Mouse (Mus musculus) heart, embryonic 11.5 days (tissue): ENCODE data around the gene Mapkapk2. TPM values are rescaled to one million over a fixed set of nuclear protein-coding genes. Genes with fewer than 3 reads are reported as not detected.

Experiments used
- ATAC-seq: fragments of 200-750 bp; cut with Nextera tagmentation; replicated peaks from 2 replicates; pipeline ENCODE4 v1.8.0; 2017; ENCODE audit warnings: moderate library complexity; ENCODE audit not compliant: insufficient number of reproducible peaks, low FRiP score, low TSS enrichment
- H3K27ac ChIP-seq: fragments of 300-500 bp; sonication (generic); 2 replicates; pipeline ENCODE4 v1.5.1; 2014; ENCODE audit warnings: mild to moderate bottlenecking, low read depth, low read length
- H3K27me3 ChIP-seq: fragments of 300-500 bp; sonication (generic); 2 replicates; pipeline ENCODE4 v1.6.1; 2014; ENCODE audit warnings: mild to moderate bottlenecking, low read length, mixed read lengths; ENCODE audit not compliant: control insufficient read depth, insufficient read depth
- H3K36me3 ChIP-seq: fragments of 300-500 bp; sonication (generic); 2 replicates; pipeline ENCODE4 v1.6.1; 2014; ENCODE audit warnings: mild to moderate bottlenecking, low read length, moderate library complexity, mixed read lengths; ENCODE audit not compliant: control insufficient read depth, insufficient read depth
- H3K4me1 ChIP-seq: fragments of 300-500 bp; sonication (generic); 2 replicates; pipeline ENCODE4 v1.6.1; 2014; ENCODE audit warnings: low read length; ENCODE audit not compliant: control insufficient read depth, insufficient read depth
- H3K4me2 ChIP-seq: fragments of 300-500 bp; sonication (generic); 2 replicates; pipeline ENCODE4 v1.6.1; 2014; ENCODE audit warnings: mild to moderate bottlenecking, moderate library complexity
- H3K4me3 ChIP-seq: fragments of 300-500 bp; sonication (generic); 2 replicates; pipeline ENCODE4 v1.5.1; 2014; ENCODE audit warnings: low read depth, low read length
- H3K9ac ChIP-seq: fragments of 300-500 bp; sonication (generic); 2 replicates; pipeline ENCODE4 v1.6.1; 2014; ENCODE audit warnings: mild to moderate bottlenecking, low read depth, low read length, moderate library complexity
- H3K9me3 ChIP-seq: fragments of 300-500 bp; sonication (generic); replicated peaks from 2 replicates; pipeline ENCODE4 v1.6.1; 2016; ENCODE audit warnings: low read length; ENCODE audit not compliant: control insufficient read depth
- WGBS: fragments of 180-500 bp; shearing (Covaris S2); extraction: QIAGEN DNeasy Blood & Tissue Kit; methylation state at CpG from one replicate; pipeline ENCODE4 v1.1.7; 2014; ENCODE audit not compliant: insufficient replicate concordance; 5-methylcytosine and 5-hydroxymethylcytosine counted together
- polyA plus RNA-seq: library from polyadenylated mRNA; unstranded; fragments of >200 nt; fragmentation: Nextera tagmentation; extraction: Ambion mirVana; gene quantifications from 2 replicates; pipeline ENCODE4 v1.2.1, GENCODE M21; 2014

Gene Mapkapk2
- polyA plus RNA-seq, 1 experiment from 2014 or later, result 57.6 TPM

- no peak overlapping the region for H3K27ac ChIP-seq
- H3K27me3 ChIP-seq, result 0 out of 2 replicates have a peak, but pooled peaks cover 3% of the 10 kb centered on the region
- H3K36me3 ChIP-seq, result no peaks in the 10 kb centered on the region
- no peak overlapping the region for H3K4me2 ChIP-seq
- ATAC-seq, result no peak
- WGBS, result 50% methylated on average over 12 of the region's 12 CpGs
- H3K9me3 ChIP-seq, result no peaks in the 10 kb centered on the region
- no peak overlapping the region for H3K4me3 ChIP-seq
- 0 out of 2 replicates have a peak, but pooled peaks cover 4% of the 10 kb centered on the region for H3K4me1 ChIP-seq
- no peak overlapping the region for H3K9ac ChIP-seq
Observed at GRCm38 (mm10) chr1:131020425-131021310, 77.0 kb downstream of the Mapkapk2 start.

GRCm38 (mm10) chr1:131019492-131020098 lies 78.0 kb downstream of the Mapkapk2 start, which contains the start of gene Il10:
Gene Il10 (plus strand): TSS chr1:131019845.
- no peak for ATAC-seq
- WGBS, result 75% methylated on average over 8 of the region's 8 CpGs

GRCm38 (mm10) chr1:131015879-131016278 lies 81.7 kb downstream of the Mapkapk2 start:
- no peak for ATAC-seq
- Histone ChIP-seq H3K27me3 (no peaks in the 10 kb centered on the region), H3K9ac (no peak overlapping the region), H3K4me1 (no peaks in the 10 kb centered on the region), H3K27ac (no peak overlapping the region), H3K36me3 (no peaks in the 10 kb centered on the region), H3K9me3 (no peaks in the 10 kb centered on the region), H3K4me2 (no peak overlapping the region), H3K4me3 (no peak overlapping the region)
- 80% methylated on average over 7 of the region's 7 CpGs for WGBS

More at GRCm38 (mm10) chr1:131019492-131020098, 78.0 kb downstream of the Mapkapk2 start, which contains the start of gene Il10:
- Histone ChIP-seq H3K4me1 (0 out of 2 replicates have a peak, but pooled peaks cover 4% of the 10 kb centered on the region), H3K9ac (no peak within 1 kb of the TSS), H3K4me3 (no peak within 1 kb of the TSS), H3K27ac (no peak within 1 kb of the TSS), H3K4me2 (no peak within 1 kb of the TSS), H3K36me3 (no peaks in the 10 kb centered on the region), H3K9me3 (no peaks in the 10 kb centered on the region), H3K27me3 (0 out of 2 replicates have a peak, but pooled peaks cover 3% of the 10 kb centered on the region)

GRCm38 (mm10) chr1:131015281-131015680 lies 82.3 kb downstream of the Mapkapk2 start:
- ATAC-seq, result no peak
- Histone ChIP-seq H3K9me3 (no peaks in the 10 kb centered on the region), H3K36me3 (no peaks in the 10 kb centered on the region), H3K4me1 (peaks cover 4% of the 10 kb centered on the region; the same call in 1 of the 2 replicates), H3K27ac (no peak overlapping the region), H3K4me2 (no peak overlapping the region), H3K27me3 (no peaks in the 10 kb centered on the region), H3K9ac (no peak overlapping the region), H3K4me3 (no peak overlapping the region)
- 73% methylated on average over 6 of the region's 6 CpGs for WGBS

GRCm38 (mm10) chr1:131013926-131014325 lies 83.7 kb downstream of the Mapkapk2 start:
- no peaks in the 10 kb centered on the region for H3K9me3 ChIP-seq
- H3K4me2 ChIP-seq, result no peak overlapping the region
- no peak for ATAC-seq
- H3K27me3 ChIP-seq, result no peaks in the 10 kb centered on the region
- H3K4me1 ChIP-seq, result peaks cover 7% of the 10 kb centered on the region; the same call in 1 of the 2 replicates
- WGBS, result 83% methylated on average over 5 of the region's 5 CpGs
- no peak overlapping the region for H3K27ac ChIP-seq
- no peaks in the 10 kb centered on the region for H3K36me3 ChIP-seq
- H3K4me3 ChIP-seq, result no peak overlapping the region
- no peak overlapping the region for H3K9ac ChIP-seq

GRCm38 (mm10) chr1:131012494-131012893 lies 85.1 kb downstream of the Mapkapk2 start:
- Histone ChIP-seq H3K9me3 (no peaks in the 10 kb centered on the region), H3K4me3 (no peak overlapping the region), H3K4me2 (no peak overlapping the region), H3K9ac (no peak overlapping the region), H3K36me3 (no peaks in the 10 kb centered on the region), H3K4me1 (peaks cover 7% of the 10 kb centered on the region; the same call in 1 of the 2 replicates), H3K27ac (no peak overlapping the region), H3K27me3 (no peaks in the 10 kb centered on the region)
- 79% methylated on average over 8 of the region's 8 CpGs for WGBS
- no peak for ATAC-seq

GRCm38 (mm10) chr1:131010201-131011153 lies 87.1 kb downstream of the Mapkapk2 start:
- no peak overlapping the region for H3K27ac ChIP-seq
- H3K27me3 ChIP-seq, result no peaks in the 10 kb centered on the region
- no peaks in the 10 kb centered on the region for H3K9me3 ChIP-seq
- no peak for ATAC-seq
- H3K4me3 ChIP-seq, result no peak overlapping the region
- peaks cover 7% of the 10 kb centered on the region; the same call in 1 of the 2 replicates for H3K4me1 ChIP-seq
- 52% methylated on average over 17 of the region's 17 CpGs for WGBS
- no peak overlapping the region for H3K4me2 ChIP-seq
- H3K36me3 ChIP-seq, result no peaks in the 10 kb centered on the region
- no peak overlapping the region for H3K9ac ChIP-seq

GRCm38 (mm10) chr1:131006069-131006468 lies 91.6 kb downstream of the Mapkapk2 start:
- Histone ChIP-seq H3K27ac (no peak overlapping the region), H3K27me3 (no peaks in the 10 kb centered on the region), H3K9ac (no peak overlapping the region), H3K9me3 (no peaks in the 10 kb centered on the region), H3K36me3 (no peaks in the 10 kb centered on the region), H3K4me3 (no peak overlapping the region), H3K4me1 (peaks cover 13% of the 10 kb centered on the region; the same call in 1 of the 2 replicates), H3K4me2 (no peak overlapping the region)
- WGBS, result 69% methylated on average over 1 of the region's 1 CpGs
- ATAC-seq, result no peak
